Mouse (Mus musculus) midbrain, embryonic 14.5 days (tissue): Measurements from ENCODE around the gene Dusp22. TPM values are rescaled to one million over a fixed set of nuclear protein-coding genes. Genes with fewer than 3 reads are reported as not detected.

Experiments used
- ATAC-seq: fragments of 200-750 bp; cut with Nextera tagmentation; 2 replicates; pipeline ENCODE4 v1.8.0; 2017; ENCODE audit warnings: moderate number of reproducible peaks, moderate library complexity; ENCODE audit not compliant: low FRiP score, low TSS enrichment
- DNase-seq: peaks from one replicate; pipeline ENCODE4 v3.0.0-alpha.2; 2015
- H3K27ac ChIP-seq: fragments of 300-500 bp; sonication (generic); replicated peaks from 2 replicates; pipeline ENCODE4 v1.5.1; 2014; ENCODE audit warnings: mild to moderate bottlenecking, low read depth, low read length, moderate library complexity
- H3K27me3 ChIP-seq: fragments of 300-500 bp; sonication (generic); 2 replicates; pipeline ENCODE4 v1.6.1; 2014; ENCODE audit warnings: low read length, control low read depth, mixed read lengths; ENCODE audit not compliant: control insufficient read depth, insufficient read depth
- H3K36me3 ChIP-seq: fragments of 300-500 bp; sonication (generic); 2 replicates; pipeline ENCODE4 v1.6.1; 2014; ENCODE audit warnings: low read length, control low read depth; ENCODE audit not compliant: control insufficient read depth, insufficient read depth
- H3K4me1 ChIP-seq: fragments of 300-500 bp; sonication (generic); 2 replicates; pipeline ENCODE4 v1.6.1; 2014; ENCODE audit warnings: mild to moderate bottlenecking, antibody characterized with exemption, low read length, control low read depth; ENCODE audit not compliant: control insufficient read depth, insufficient read depth
- H3K4me2 ChIP-seq: fragments of 300-500 bp; sonication (generic); 2 replicates; pipeline ENCODE4 v1.6.1; 2014; ENCODE audit warnings: mild to moderate bottlenecking, low read length, moderate library complexity
- H3K4me3 ChIP-seq: fragments of 300-500 bp; sonication (generic); replicated peaks from 2 replicates; pipeline ENCODE4 v1.5.1; 2014; ENCODE audit warnings: low read depth, low read length
- H3K9ac ChIP-seq: fragments of 300-500 bp; sonication (generic); replicated peaks from 2 replicates; pipeline ENCODE4 v1.6.1; 2014; ENCODE audit warnings: mild to moderate bottlenecking, low read length, moderate library complexity
- H3K9me3 ChIP-seq: fragments of 300-500 bp; sonication (generic); 2 replicates; pipeline ENCODE4 v1.6.1; 2016; ENCODE audit warnings: low read length, control low read depth, mixed read lengths; ENCODE audit not compliant: control insufficient read depth
- WGBS: fragments of 180-500 bp; shearing (Covaris S2); extraction: QIAGEN DNeasy Blood & Tissue Kit; methylation state at CpG from one replicate; pipeline ENCODE4 v1.1.7; 2014; 5-methylcytosine and 5-hydroxymethylcytosine counted together
- polyA plus RNA-seq: library from polyadenylated mRNA; unstranded; fragments of >200 nt; fragmentation: Nextera tagmentation; extraction: Ambion mirVana; gene quantifications from 2 replicates; pipeline ENCODE4 v1.2.1, GENCODE M21; 2014

The Dusp22 gene
- polyA plus RNA-seq, 1 experiment from 2014 or later = 27.9 TPM

DNA sequence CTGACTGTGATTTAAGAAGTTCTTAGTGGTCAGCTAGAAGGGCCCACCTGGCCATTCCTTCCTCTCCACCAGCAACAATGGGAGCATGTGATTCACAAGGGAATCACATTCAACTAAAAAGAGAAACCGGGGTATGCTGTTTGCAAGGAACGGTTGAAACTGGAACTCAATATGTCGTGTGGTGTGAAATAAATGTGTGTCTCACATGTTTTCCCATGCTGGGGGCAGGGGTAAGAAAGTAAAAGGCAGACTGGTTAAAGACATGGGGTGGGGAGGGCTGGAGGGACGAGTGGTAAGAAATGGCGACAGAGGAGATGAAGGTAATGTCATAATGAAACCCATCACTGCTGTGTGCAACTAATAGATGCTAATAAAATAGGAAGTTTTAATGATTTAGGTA, 87.3 kb downstream of the Dusp22 start:
- Histone ChIP-seq H3K27me3 (peaks cover 43% of the 10 kb centered on the region), H3K4me1 (peaks cover 13% of the 10 kb centered on the region), H3K36me3 (no peaks in the 10 kb centered on the region), H3K4me3 (no peak overlapping the region), H3K9ac (no peak overlapping the region), H3K27ac (no peak overlapping the region), H3K9me3 (no peaks in the 10 kb centered on the region), H3K4me2 (no peak overlapping the region)
- 75% methylated on average over 5 of the region's 5 CpGs for WGBS
- ATAC-seq (no peak), DNase-seq (no peak)

DNA sequence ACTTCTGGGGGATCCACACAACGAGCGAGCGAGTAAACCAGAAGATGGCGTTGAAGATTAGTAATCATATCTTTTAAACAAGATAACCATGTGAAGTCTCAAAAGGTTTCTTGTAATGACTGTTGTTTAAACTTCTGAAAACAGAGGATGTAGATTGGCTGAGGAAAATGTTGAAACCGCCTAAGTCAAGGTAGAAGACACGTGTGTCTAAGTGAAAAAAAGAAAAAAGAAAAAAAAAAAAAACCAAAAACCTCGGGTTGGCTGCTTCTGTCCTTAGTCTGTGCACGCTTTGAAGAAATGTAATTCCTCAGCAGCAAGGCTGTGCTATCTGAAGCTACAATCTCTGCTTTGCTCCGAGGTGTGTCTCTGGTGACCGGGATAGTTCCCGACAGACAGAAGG, 87.7 kb downstream of the Dusp22 start:
- no peaks in the 10 kb centered on the region for H3K36me3 ChIP-seq
- peaks cover 47% of the 10 kb centered on the region for H3K27me3 ChIP-seq
- 74% methylated on average over 11 of the region's 11 CpGs for WGBS
- H3K4me1 ChIP-seq = peaks cover 13% of the 10 kb centered on the region
- no peak overlapping the region for H3K9ac ChIP-seq
- ATAC-seq = no peak
- no peak overlapping the region for H3K4me2 ChIP-seq
- H3K27ac ChIP-seq = no peak overlapping the region
- no peak for DNase-seq
- H3K4me3 ChIP-seq = no peak overlapping the region
- no peaks in the 10 kb centered on the region for H3K9me3 ChIP-seq

DNA sequence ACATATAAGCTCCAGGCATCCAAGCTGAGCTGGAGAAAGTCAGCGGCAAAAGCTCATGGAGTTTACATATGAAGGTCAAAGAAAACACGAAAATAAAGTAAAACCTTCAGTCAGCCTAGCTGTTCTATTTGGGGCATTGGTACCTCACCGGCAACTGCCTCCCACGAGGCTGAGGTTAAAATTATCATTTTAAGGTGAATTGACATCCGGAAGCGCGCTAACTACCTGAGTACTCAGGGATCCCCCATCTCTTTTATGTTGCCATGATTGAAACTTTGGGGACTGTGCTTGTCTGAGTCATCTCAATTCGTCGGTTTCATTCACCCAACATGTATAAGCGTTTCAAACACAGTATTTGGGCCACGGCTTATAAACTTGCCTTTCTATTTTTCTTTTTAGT, 88.5 kb downstream of the Dusp22 start:
- Histone ChIP-seq H3K27me3 (peaks cover 55% of the 10 kb centered on the region), H3K4me2 (no peak overlapping the region), H3K27ac (no peak overlapping the region), H3K4me1 (peaks cover 13% of the 10 kb centered on the region), H3K36me3 (no peaks in the 10 kb centered on the region), H3K9ac (no peak overlapping the region), H3K4me3 (no peak overlapping the region), H3K9me3 (no peaks in the 10 kb centered on the region)
- no peak for DNase-seq
- WGBS = 59% methylated on average over 11 of the region's 11 CpGs
- no peak for ATAC-seq

DNA sequence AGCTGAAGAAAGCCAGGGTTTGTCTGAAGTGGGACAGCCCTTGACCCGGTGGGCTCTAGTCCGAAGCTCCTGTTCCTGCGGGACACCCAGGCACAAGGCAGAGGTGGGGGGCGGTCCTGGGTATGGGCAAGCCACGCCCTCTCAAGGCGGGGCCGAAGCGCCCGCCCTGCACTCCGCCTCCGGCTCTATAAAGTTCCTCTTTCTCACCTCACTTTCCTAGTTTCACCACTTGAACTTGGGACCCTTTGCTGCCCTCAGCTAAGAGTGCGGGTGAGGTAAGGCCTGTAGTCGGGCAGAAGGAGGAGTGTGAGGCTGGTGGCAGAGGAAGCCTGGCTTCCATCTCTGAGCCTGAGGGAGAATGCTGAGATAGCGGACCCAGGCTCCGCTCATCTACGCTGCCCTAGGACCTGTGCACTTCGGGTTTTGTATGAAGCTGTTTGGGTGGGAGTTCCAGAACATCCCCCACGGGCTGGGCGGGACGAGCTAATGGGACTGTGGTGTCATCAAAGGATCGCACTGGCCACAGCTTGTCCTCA, 89.3 kb downstream of the Dusp22 start, which contains the start of gene Irf4:
TSS of gene Irf4 (plus strand) at position 206 of the 536 bp plus-strand sequence.
- peaks cover 55% of the 10 kb centered on the region for H3K27me3 ChIP-seq

DNA sequence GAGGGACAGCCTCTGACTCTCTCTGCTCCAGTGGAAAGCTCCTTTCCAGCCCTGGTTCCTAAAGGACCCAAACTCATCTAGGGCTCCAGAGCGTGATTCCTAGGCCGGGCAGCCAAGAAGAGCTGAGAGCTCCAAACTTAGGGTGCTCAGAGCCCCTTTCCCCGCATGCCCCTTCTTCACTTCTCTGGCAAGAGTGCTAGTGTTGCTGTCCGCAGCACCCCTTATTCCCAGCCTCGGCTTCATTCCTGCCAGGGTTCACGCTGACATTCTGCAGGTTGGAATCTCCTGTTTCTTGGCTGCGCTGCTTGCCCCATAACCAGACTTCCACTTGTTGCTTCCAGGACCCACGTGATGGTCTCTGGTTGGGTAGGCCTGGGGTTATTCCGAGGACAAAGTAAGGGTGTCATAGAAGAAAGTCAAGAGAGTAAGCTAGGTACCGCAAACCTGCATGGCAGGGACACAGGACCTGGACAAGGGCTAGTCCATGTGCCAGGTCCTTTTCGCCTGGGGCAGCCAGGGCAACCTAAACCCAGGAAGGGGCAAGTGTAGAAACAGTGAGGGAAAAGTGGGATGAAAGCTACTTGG, 89.8 kb downstream of the Dusp22 start:
- no peak overlapping the region for H3K9ac ChIP-seq
- H3K4me1 ChIP-seq = peaks cover 13% of the 10 kb centered on the region
- peaks cover 55% of the 10 kb centered on the region for H3K27me3 ChIP-seq
- WGBS = 5% methylated on average over 11 of the region's 11 CpGs
- peak overlapping the region; percentile 57 for H3K4me2 ChIP-seq
- ATAC-seq (no peak), DNase-seq (peak; percentile 11)
- H3K27ac ChIP-seq = no peak overlapping the region
- H3K4me3 ChIP-seq = peak overlapping the region; percentile 32
- H3K36me3 ChIP-seq = no peaks in the 10 kb centered on the region
- no peaks in the 10 kb centered on the region for H3K9me3 ChIP-seq

More for the DNA sequence above, 89.3 kb downstream of the Dusp22 start, which contains the start of gene Irf4:
- Histone ChIP-seq H3K4me2 (peak within 1 kb of the TSS; percentile 57), H3K9ac (0 out of 2 replicates have a peak within 1 kb of the TSS, but pooled peaks have one; percentile 13), H3K4me1 (peaks cover 13% of the 10 kb centered on the region), H3K4me3 (peak within 1 kb of the TSS; percentile 32), H3K36me3 (no peaks in the 10 kb centered on the region), H3K9me3 (no peaks in the 10 kb centered on the region), H3K27ac (no peak within 1 kb of the TSS)
- peak; percentile 37 for DNase-seq
- under 1% methylated on average over 21 of the region's 21 CpGs for WGBS
- peak; percentile 73; the same call in 1 of the 2 replicates for ATAC-seq

DNA sequence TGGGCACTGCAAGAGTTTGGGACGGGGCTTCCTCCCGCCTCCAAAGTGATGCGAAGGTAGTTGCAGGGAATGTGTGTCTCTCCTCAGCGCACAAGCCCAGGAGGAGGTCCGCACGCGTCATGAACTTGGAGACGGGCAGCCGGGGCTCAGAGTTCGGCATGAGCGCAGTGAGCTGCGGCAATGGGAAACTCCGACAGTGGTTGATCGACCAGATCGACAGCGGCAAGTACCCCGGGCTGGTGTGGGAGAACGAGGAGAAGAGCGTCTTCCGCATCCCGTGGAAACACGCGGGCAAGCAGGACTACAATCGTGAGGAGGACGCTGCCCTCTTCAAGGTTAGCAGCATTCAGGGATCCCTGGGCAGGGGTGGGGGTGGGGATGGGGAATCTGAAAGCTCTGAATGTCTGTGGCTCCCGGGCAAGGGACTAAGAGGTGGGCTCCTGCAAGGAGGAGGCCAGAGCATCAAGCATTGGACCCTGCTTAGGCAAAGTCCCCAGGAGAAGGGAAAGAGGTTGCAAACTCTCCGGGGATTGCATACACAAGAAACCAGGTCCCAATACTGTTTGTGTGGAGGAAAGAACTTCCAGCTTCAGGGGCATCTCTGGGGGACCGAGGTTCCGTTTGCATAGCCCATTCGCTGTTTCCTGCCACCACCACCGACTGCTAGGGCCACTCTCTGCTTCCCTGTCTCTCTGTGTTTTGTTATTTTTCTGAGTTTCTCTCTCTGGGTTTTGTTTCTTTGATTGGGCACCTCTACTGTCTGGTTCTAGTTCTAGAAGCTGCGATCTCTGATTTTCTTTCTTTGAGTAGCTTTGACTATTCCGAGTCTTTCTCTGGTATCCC, 90.9 kb downstream of the Dusp22 start:
- Histone ChIP-seq H3K4me1 (peaks cover 13% of the 10 kb centered on the region), H3K27me3 (peaks cover 55% of the 10 kb centered on the region), H3K9me3 (no peaks in the 10 kb centered on the region), H3K36me3 (no peaks in the 10 kb centered on the region), H3K27ac (no peak overlapping the region), H3K4me2 (peak overlapping the region; percentile 57), H3K9ac (peak overlapping the region; percentile 0; the same call in 1 of the 2 replicates), H3K4me3 (peak overlapping the region; percentile 32)
- DNase-seq = peak; percentile 57
- WGBS = 1% methylated on average over 33 of the region's 33 CpGs
- no peak for ATAC-seq

- no peaks in the 10 kb centered on the region for H3K9me3 ChIP-seq
- peaks cover 13% of the 10 kb centered on the region for H3K4me1 ChIP-seq
- no peak overlapping the region for H3K4me2 ChIP-seq
- WGBS = 18% methylated on average over 6 of the region's 6 CpGs
- no peak overlapping the region for H3K4me3 ChIP-seq
- no peak overlapping the region for H3K27ac ChIP-seq
- DNase-seq = no peak
- peaks cover 55% of the 10 kb centered on the region for H3K27me3 ChIP-seq
- H3K9ac ChIP-seq = no peak overlapping the region
- no peak for ATAC-seq
- no peaks in the 10 kb centered on the region for H3K36me3 ChIP-seq
These were observed 91.4 kb downstream of the Dusp22 start for GRCm38 (mm10) chr13:30751304-30751580.

GRCm38 (mm10) chr13:30752581-30753187, 92.9 kb downstream of the Dusp22 start:
- no peak for ATAC-seq
- no peaks in the 10 kb centered on the region for H3K9me3 ChIP-seq
- H3K4me2 ChIP-seq = no peak overlapping the region
- no peak overlapping the region for H3K27ac ChIP-seq
- H3K4me3 ChIP-seq = no peak overlapping the region
- DNase-seq = no peak
- H3K27me3 ChIP-seq = peaks cover 54% of the 10 kb centered on the region
- no peak overlapping the region for H3K9ac ChIP-seq
- 86% methylated on average over 4 of the region's 4 CpGs for WGBS
- peaks cover 13% of the 10 kb centered on the region for H3K4me1 ChIP-seq
- H3K36me3 ChIP-seq = no peaks in the 10 kb centered on the region
